Mouse (Mus musculus): ENCODE measurements at regions not wholly inside any gene's neighbourhood (a gene's known extent, or its start where the extent isn't known, plus 50 kb on each side); places are given as distances from the start of the nearest gene placed in this dataset.

- Histone ChIP-seq H3K4me2 (replicated peaks) (no peak overlapping the region), H3K9me3 (no peaks in the 10 kb centered on the region), H3K27me3 (no peaks in the 10 kb centered on the region), H3K4me1 (replicated peaks) (0 out of 2 replicates have a peak, but pooled peaks cover 2% of the 10 kb centered on the region), H3K4me3 (replicated peaks) (no peak overlapping the region), H3K27ac (no peak overlapping the region), H3K36me3 (no peaks in the 10 kb centered on the region), H3K9ac (replicated peaks) (no peak overlapping the region)
- ATAC-seq: no peak
- 86% methylated on average over 9 of the region's 9 CpGs for WGBS
Observed at GRCm38 (mm10) chr10:24481926-24482612, 113.2 kb upstream of the Ccn2 start.

DNA sequence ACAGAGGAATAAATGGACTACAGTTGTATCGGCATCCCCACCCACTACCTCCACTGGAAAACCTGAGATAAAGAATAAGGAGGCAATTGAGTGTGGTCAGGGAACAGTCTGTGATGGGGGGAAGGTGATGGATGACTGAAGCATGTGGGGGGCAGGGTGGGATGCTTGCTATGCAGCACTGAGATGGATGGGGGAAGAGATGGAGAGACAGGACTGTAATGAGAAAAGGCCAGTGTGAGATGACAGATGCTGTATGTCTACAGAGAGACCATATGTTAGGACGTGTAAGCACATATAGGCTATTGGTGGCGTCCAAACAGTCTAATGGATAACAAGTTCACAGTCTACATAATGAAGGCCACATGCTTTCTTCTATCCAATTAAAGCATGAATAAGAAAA, 112.2 kb upstream of the Ccn2 start:
- H3K4me3 ChIP-seq (replicated peaks): no peak overlapping the region
- H3K27ac ChIP-seq: no peak overlapping the region
- no peaks in the 10 kb centered on the region for H3K36me3 ChIP-seq
- no peak overlapping the region for H3K4me2 ChIP-seq (replicated peaks)
- 86% methylated on average over 3 of the region's 3 CpGs for WGBS
- no peak for ATAC-seq
- H3K9me3 ChIP-seq: no peaks in the 10 kb centered on the region
- no peak overlapping the region for H3K9ac ChIP-seq (replicated peaks)
- 0 out of 2 replicates have a peak, but pooled peaks cover 2% of the 10 kb centered on the region for H3K4me1 ChIP-seq (replicated peaks)
- H3K27me3 ChIP-seq: no peaks in the 10 kb centered on the region

- Histone ChIP-seq H3K9ac (replicated peaks) (no peak overlapping the region), H3K4me1 (replicated peaks) (0 out of 2 replicates have a peak, but pooled peaks cover 2% of the 10 kb centered on the region), H3K27ac (no peak overlapping the region), H3K4me3 (replicated peaks) (no peak overlapping the region), H3K9me3 (no peaks in the 10 kb centered on the region), H3K4me2 (replicated peaks) (no peak overlapping the region), H3K27me3 (no peaks in the 10 kb centered on the region), H3K36me3 (no peaks in the 10 kb centered on the region)
- ATAC-seq: no peak
- WGBS: 37% methylated on average over 5 of the region's 5 CpGs
Observed at GRCm38 (mm10) chr10:24484101-24484660, 111.1 kb upstream of the Ccn2 start.

- H3K27me3 ChIP-seq: no peaks in the 10 kb centered on the region
- H3K4me2 ChIP-seq (replicated peaks): no peak overlapping the region
- 73% methylated on average over 5 of the region's 5 CpGs for WGBS
- H3K4me1 ChIP-seq (replicated peaks): 0 out of 2 replicates have a peak, but pooled peaks cover 2% of the 10 kb centered on the region
- H3K36me3 ChIP-seq: no peaks in the 10 kb centered on the region
- H3K9me3 ChIP-seq: no peaks in the 10 kb centered on the region
- no peak overlapping the region for H3K27ac ChIP-seq
- H3K9ac ChIP-seq (replicated peaks): no peak overlapping the region
- H3K4me3 ChIP-seq (replicated peaks): no peak overlapping the region
- ATAC-seq: no peak
Observed at GRCm38 (mm10) chr10:24485461-24485860, 109.8 kb upstream of the Ccn2 start.

DNA sequence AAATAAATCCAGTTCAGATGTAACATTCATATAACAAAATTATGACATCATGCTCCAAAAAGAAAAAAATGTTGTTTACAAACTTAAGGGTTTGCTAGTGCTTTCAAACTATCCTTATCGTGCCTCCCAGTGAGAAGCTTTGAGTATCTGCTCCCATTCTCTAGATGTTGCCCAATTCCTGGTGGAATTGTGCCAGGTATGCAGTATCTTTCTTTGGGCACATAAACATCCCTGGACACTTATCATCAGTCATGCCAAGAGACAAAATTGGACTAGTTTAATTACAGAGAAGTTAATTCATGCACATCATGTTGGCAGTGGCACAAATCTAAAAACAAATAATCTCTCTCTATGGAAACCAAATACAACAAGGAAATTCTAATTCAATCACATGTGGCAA, 109.0 kb upstream of the Ccn2 start:
- no peak for ATAC-seq
- 87% methylated on average over 1 of the region's 1 CpGs for WGBS

GRCm38 (mm10) chr10:24487915-24488314, 107.3 kb upstream of the Ccn2 start:
- no peak for ATAC-seq
- H3K27ac ChIP-seq: no peak overlapping the region
- no peak overlapping the region for H3K4me3 ChIP-seq (replicated peaks)
- 82% methylated on average over 3 of the region's 3 CpGs for WGBS
- H3K36me3 ChIP-seq: no peaks in the 10 kb centered on the region
- H3K4me2 ChIP-seq (replicated peaks): no peak overlapping the region
- H3K9ac ChIP-seq (replicated peaks): no peak overlapping the region
- H3K4me1 ChIP-seq (replicated peaks): 0 out of 2 replicates have a peak, but pooled peaks cover 2% of the 10 kb centered on the region
- H3K9me3 ChIP-seq: no peaks in the 10 kb centered on the region
- no peaks in the 10 kb centered on the region for H3K27me3 ChIP-seq

More for the DNA sequence above, 109.0 kb upstream of the Ccn2 start:
- H3K9ac ChIP-seq (replicated peaks): no peak overlapping the region
- 0 out of 2 replicates have a peak, but pooled peaks cover 2% of the 10 kb centered on the region for H3K4me1 ChIP-seq (replicated peaks)
- H3K4me3 ChIP-seq (replicated peaks): no peak overlapping the region
- H3K27me3 ChIP-seq: no peaks in the 10 kb centered on the region
- no peak overlapping the region for H3K4me2 ChIP-seq (replicated peaks)
- no peaks in the 10 kb centered on the region for H3K9me3 ChIP-seq
- H3K27ac ChIP-seq: no peak overlapping the region
- no peaks in the 10 kb centered on the region for H3K36me3 ChIP-seq

- no peak for ATAC-seq
- 89% methylated on average over 2 of the region's 2 CpGs for whole genome bisulfite sequencing
- Histone ChIP-seq H3K27ac (no peak overlapping the region), H3K4me1 (replicated peaks) (no peaks in the 10 kb centered on the region), H3K9ac (replicated peaks) (no peak overlapping the region), H3K4me2 (replicated peaks) (no peak overlapping the region), H3K9me3 (no peaks in the 10 kb centered on the region), H3K36me3 (no peaks in the 10 kb centered on the region), H3K4me3 (replicated peaks) (no peak overlapping the region), H3K27me3 (no peaks in the 10 kb centered on the region)
Observed at GRCm38 (mm10) chr10:24490432-24490831, 104.8 kb upstream of the Ccn2 start.

DNA sequence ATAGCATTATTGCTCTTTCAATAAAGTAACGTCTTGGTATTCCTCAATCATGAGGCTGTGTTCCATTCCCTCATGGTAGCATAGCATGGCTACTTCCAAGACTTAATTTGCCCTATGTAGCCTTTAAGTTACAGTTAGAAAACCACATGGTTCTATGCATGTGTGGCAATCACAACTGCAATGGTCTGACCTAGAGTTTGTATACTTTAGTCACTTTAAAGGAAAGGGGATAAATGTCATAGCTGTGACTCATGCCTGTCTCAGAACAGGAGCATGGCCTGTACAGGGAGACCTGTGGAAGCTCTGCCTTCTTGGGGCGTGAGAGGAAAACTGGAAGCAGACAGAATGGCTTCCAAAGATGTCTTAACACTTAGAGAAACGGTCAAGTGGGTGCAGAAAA, 103.4 kb upstream of the Ccn2 start:
- no peak for ATAC-seq
- no peak overlapping the region for H3K27ac ChIP-seq
- no peak overlapping the region for H3K4me2 ChIP-seq (replicated peaks)
- WGBS: 90% methylated on average over 3 of the region's 3 CpGs
- no peak overlapping the region for H3K4me3 ChIP-seq (replicated peaks)
- H3K36me3 ChIP-seq: no peaks in the 10 kb centered on the region
- H3K9ac ChIP-seq (replicated peaks): no peak overlapping the region
- no peaks in the 10 kb centered on the region for H3K9me3 ChIP-seq
- no peaks in the 10 kb centered on the region for H3K27me3 ChIP-seq
- no peaks in the 10 kb centered on the region for H3K4me1 ChIP-seq (replicated peaks)

GRCm38 (mm10) chr10:24493392-24493791, 101.8 kb upstream of the Ccn2 start:
- no peak overlapping the region for H3K9ac ChIP-seq (replicated peaks)
- WGBS: 63% methylated on average over 4 of the region's 4 CpGs
- H3K27me3 ChIP-seq: no peaks in the 10 kb centered on the region
- no peak overlapping the region for H3K4me2 ChIP-seq (replicated peaks)
- H3K4me3 ChIP-seq (replicated peaks): no peak overlapping the region
- H3K36me3 ChIP-seq: no peaks in the 10 kb centered on the region
- H3K4me1 ChIP-seq (replicated peaks): no peaks in the 10 kb centered on the region
- no peak overlapping the region for H3K27ac ChIP-seq
- no peaks in the 10 kb centered on the region for H3K9me3 ChIP-seq
- no peak for ATAC-seq

- H3K9ac ChIP-seq (replicated peaks): no peak overlapping the region
- no peaks in the 10 kb centered on the region for H3K9me3 ChIP-seq
- H3K4me3 ChIP-seq (replicated peaks): no peak overlapping the region
- no peaks in the 10 kb centered on the region for H3K36me3 ChIP-seq
- H3K27ac ChIP-seq: no peak overlapping the region
- 85% methylated on average over 6 of the region's 6 CpGs for WGBS
- H3K27me3 ChIP-seq: no peaks in the 10 kb centered on the region
- H3K4me1 ChIP-seq (replicated peaks): no peaks in the 10 kb centered on the region
- no peak for ATAC-seq
- H3K4me2 ChIP-seq (replicated peaks): no peak overlapping the region
Observed at GRCm38 (mm10) chr10:24493936-24494335, 101.3 kb upstream of the Ccn2 start.

DNA sequence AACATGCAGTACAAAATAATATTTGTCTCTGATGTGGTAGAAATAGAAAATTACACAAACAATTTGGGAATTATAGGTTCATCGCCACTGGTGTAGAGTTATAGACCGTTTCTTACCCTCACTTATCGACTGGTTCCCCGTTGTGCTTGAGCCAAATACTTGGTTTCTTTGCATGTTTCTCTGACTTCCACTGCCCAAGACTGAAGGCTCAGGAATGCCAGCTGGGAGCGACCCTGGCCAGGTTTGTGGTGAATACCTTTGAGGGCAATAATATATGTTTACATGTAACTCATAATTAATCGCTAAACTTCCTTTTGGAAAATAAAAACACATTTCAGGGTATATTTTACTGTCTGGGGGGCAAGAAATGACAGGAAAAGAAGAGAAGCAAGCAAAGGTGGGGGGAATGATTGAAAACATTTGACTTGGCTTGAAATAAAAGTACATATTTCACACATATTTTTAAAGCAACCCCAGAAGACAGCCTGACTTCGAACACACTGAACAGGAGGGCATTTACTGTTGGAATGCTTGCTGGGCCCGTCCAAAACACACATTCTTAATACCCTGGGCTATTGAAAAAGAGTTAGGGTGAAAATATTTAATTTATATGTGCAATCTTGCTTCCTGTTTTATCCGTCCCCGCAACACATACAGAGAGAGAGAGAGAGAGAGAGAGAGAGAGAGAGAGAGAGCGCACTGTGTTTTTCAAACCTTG, 75.3 kb upstream of the Ccn2 start:
- H3K4me2 ChIP-seq (replicated peaks): no peak overlapping the region
- no peak overlapping the region for H3K9ac ChIP-seq (replicated peaks)
- no peaks in the 10 kb centered on the region for H3K36me3 ChIP-seq
- H3K9me3 ChIP-seq: no peaks in the 10 kb centered on the region
- H3K27ac ChIP-seq: no peak overlapping the region
- ATAC-seq: no peak
- WGBS: 92% methylated on average over 11 of the region's 11 CpGs
- no peak overlapping the region for H3K4me3 ChIP-seq (replicated peaks)
- no peaks in the 10 kb centered on the region for H3K4me1 ChIP-seq (replicated peaks)
- no peaks in the 10 kb centered on the region for H3K27me3 ChIP-seq

DNA sequence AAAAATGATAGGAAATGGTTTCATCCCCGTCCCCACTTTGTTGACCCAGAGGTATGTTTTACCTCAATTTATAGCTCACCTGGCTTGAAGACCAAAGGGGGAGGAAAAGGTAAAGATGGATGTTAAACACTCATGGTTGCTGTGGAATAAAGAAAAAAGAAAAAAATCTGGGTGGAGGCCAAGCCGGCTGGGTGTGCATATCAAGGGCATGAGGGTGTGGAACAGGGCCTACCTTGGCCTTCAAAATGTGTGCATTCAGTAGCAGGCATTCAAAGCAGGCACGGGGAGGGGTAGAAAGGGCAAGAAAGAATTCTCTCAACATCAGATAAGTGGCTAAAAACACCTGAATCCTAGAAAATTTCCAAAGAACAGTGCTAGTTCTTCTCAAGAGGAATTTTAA, 74.7 kb upstream of the Ccn2 start:
- H3K36me3 ChIP-seq: no peaks in the 10 kb centered on the region
- no peak for ATAC-seq
- H3K9ac ChIP-seq (replicated peaks): no peak overlapping the region
- WGBS: 89% methylated on average over 3 of the region's 3 CpGs
- no peaks in the 10 kb centered on the region for H3K27me3 ChIP-seq
- no peak overlapping the region for H3K4me2 ChIP-seq (replicated peaks)
- H3K4me3 ChIP-seq (replicated peaks): no peak overlapping the region
- no peaks in the 10 kb centered on the region for H3K4me1 ChIP-seq (replicated peaks)
- H3K9me3 ChIP-seq: no peaks in the 10 kb centered on the region
- no peak overlapping the region for H3K27ac ChIP-seq
